In the genomic region with DNA sequence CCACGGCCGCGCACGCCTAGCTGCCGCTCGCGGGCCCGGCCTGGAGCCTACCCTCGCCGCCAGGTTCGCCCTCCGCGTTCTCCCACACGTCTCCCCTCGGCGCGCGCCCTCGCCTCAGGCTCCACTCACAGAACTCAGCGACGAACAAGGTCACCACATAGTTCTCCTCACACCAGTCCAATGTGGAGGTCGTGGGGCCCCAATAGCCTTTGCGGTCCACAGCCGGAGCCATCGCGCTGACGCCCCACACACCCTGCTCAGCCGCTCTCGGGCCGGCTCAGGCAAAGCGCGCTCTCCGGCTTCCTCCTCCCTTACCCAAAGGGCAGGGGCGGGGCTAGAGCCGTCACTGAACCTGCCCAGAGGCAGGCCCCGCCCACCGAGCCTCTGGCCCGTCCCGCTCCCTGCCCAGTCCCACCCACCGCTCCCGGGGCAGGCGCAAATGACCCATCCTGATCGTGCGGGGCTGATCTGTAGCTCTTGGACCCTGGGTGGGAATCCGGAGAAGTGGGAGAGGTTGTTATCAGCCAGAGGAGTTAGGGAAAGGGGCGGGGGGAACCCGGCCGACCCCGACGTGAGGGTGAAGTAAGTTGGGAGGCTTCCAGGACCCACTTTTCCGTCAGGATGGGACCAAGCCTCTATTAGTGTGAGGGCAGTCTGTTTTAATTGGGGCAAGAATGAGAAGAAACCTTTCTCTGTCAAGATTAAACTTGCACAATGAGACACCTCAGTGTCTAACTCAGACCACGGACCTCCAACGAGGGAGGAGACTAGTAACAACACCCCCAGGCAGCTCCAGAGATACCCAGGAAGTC, we compare ENCODE assay signal across 8 mouse cellular contexts. TPM values are rescaled to one million over a fixed set of nuclear protein-coding genes. Genes with fewer than 3 reads are reported as not detected.
DNase-seq lines count a peak whose midpoint lies in the region; ATAC-seq lines count a peak whose summit lies in the region.

No protein-coding gene starts in this region.

- H3K9me3 ChIP-seq in hindbrain, embryonic 12.5 days (replicated peaks): no peaks in the 10 kb centered on the region

- H3K4me2 ChIP-seq in hindbrain, embryonic 12.5 days (replicated peaks): peak overlapping the region; percentile 88

- H3K4me3 ChIP-seq in hindbrain, embryonic 12.5 days: peak overlapping the region; percentile 81

- peak overlapping the region; percentile 86 for H3K9ac ChIP-seq in hindbrain, embryonic 12.5 days

- H3K27ac ChIP-seq in hindbrain, embryonic 12.5 days: peak overlapping the region; percentile 40; the same call in 1 of the 2 replicates

- peak; percentile 96 for DNase-seq in MN1 (ENCODE audit: low spot score)
- peak; percentile 93 for DNase-seq in cerebellum, adult 9-10 months
- peak; percentile 71 to 92 for DNase-seq in frontal cortex, adult 2 months (ENCODE audit: extremely low spot score in 1 of 2, low spot score in 1 of 2)
- peak; percentile 85 to 93 for DNase-seq in layer of hippocampus, postnatal 14 days (ENCODE audit: low spot score in 2 of 2)
- peak; percentile 98 for DNase-seq in lung, postnatal 14 days
- peak; percentile 81 for DNase-seq in retina, adult 2 months (ENCODE audit: low read depth, low spot score)
- DNase-seq in thymus, postnatal 36 days: peak; percentile 95

- H3K36me3 ChIP-seq in hindbrain, embryonic 12.5 days: no peaks in the 10 kb centered on the region

- WGBS in hindbrain, embryonic 12.5 days: under 1% methylated on average over 43 of the region's 53 CpGs

- peak; percentile 98 for ATAC-seq in hindbrain, embryonic 12.5 days (ENCODE audit: low FRiP score)

- 0 out of 2 replicates have a peak, but pooled peaks cover 2% of the 10 kb centered on the region for H3K27me3 ChIP-seq in hindbrain, embryonic 12.5 days

- peaks cover 12% of the 10 kb centered on the region; the same call in 1 of the 2 replicates for H3K4me1 ChIP-seq in hindbrain, embryonic 12.5 days

RNA-seq across cellular contexts. Expression of a gene that starts 11.6 kb away (rescaled TPM):
- polyA plus RNA-seq in frontal cortex, adult 2 months (2012; rRNA removed): 10.7 and 13.6 TPM in 2 replicates
- 14.9 and 15.8 TPM in 2 replicates for polyA plus RNA-seq in hindbrain, embryonic 12.5 days (2016; fragmentation: Nextera tagmentation; extraction: Ambion mirVana)
- total RNA-seq in layer of hippocampus, postnatal 14 days (2021): 10 to 100 TPM; 14.6 to 20.0 TPM

RNA-seq across cellular contexts. Expression of a gene that starts 51.7 kb away (rescaled TPM):
- polyA plus RNA-seq in frontal cortex, adult 2 months (2012; rRNA removed): 4.1 and 4.8 TPM in 2 replicates
- polyA plus RNA-seq in hindbrain, embryonic 12.5 days (2016; fragmentation: Nextera tagmentation; extraction: Ambion mirVana): 9.0 and 10.3 TPM in 2 replicates
- 1 to 10 TPM; 3.8 to 4.1 TPM for total RNA-seq in layer of hippocampus, postnatal 14 days (2021)

Comparison
In these comparisons a context has a peak if more than half of its experiments do, and no peak if none do; other contexts are left out.
1. Peak in every context shown above with its lines: DNase-seq, ATAC-seq, H3K4me3 ChIP-seq and H3K27ac ChIP-seq.